Comparison of ENCODE assay signal across 22 mouse cellular contexts in genomic region chr5:129169567-129169966, GRCm38 (mm10).
DNase-seq lines count a peak whose midpoint lies in the region; ATAC-seq and TF ChIP-seq lines count a peak whose summit lies in the region.
"Had no signal": no experiment of that assay in that cellular context is flagged by ENCODE, and none has a peak within 500 bp of the region (broad histone marks: within the 10 kb centered on the region; RNA-seq: fewer than 3 reads in every experiment).

No protein-coding gene starts in this region.

- no peak overlapping the region for H3K4me3 ChIP-seq in hindbrain, embryonic 10.5 days
- no peak overlapping the region for H3K4me3 ChIP-seq in hindbrain, postnatal 0 days (ENCODE audit: low read length)
- H3K4me3 ChIP-seq in midbrain, embryonic 11.5 days (ENCODE audit: low read depth, low read length) = no peak overlapping the region
- H3K4me3 ChIP-seq in midbrain, embryonic 15.5 days = no peak overlapping the region
- H3K4me3 ChIP-seq: embryonic facial prominence, embryonic 12.5 days; gastrocnemius, adult 2 months; left cerebral cortex, adult 2 months; limb, embryonic 15.5 days had no signal

- no peak overlapping the region for H3K4me2 ChIP-seq in hindbrain, postnatal 0 days (ENCODE audit: low read depth, low read length)
- no peak overlapping the region for H3K4me2 ChIP-seq in midbrain, embryonic 11.5 days
- H3K4me2 ChIP-seq in midbrain, embryonic 15.5 days = no peak overlapping the region
- H3K4me2 ChIP-seq: embryonic facial prominence, embryonic 12.5 days; limb, embryonic 15.5 days had no signal

- TF ChIP-seq CTCF in hindbrain, postnatal 0 days (IDR thresholded peaks at IDR 0.05; ENCODE audit: low read depth) = no peak

- H3K9me3 ChIP-seq in hindbrain, embryonic 10.5 days = no peaks in the 10 kb centered on the region
- no peaks in the 10 kb centered on the region for H3K9me3 ChIP-seq in hindbrain, postnatal 0 days (ENCODE audit: low read length)
- no peaks in the 10 kb centered on the region for H3K9me3 ChIP-seq in midbrain, embryonic 11.5 days (ENCODE audit: control insufficient read depth, low read length)
- no peaks in the 10 kb centered on the region for H3K9me3 ChIP-seq in midbrain, embryonic 15.5 days
- H3K9me3 ChIP-seq: embryonic facial prominence, embryonic 12.5 days; limb, embryonic 15.5 days had no signal

- no peaks in the 10 kb centered on the region for H3K36me3 ChIP-seq in hindbrain, embryonic 10.5 days
- no peaks in the 10 kb centered on the region for H3K36me3 ChIP-seq in hindbrain, postnatal 0 days (ENCODE audit: insufficient read depth, low read length)
- no peaks in the 10 kb centered on the region for H3K36me3 ChIP-seq in midbrain, embryonic 11.5 days (ENCODE audit: control insufficient read depth, insufficient read depth, low read length)
- H3K36me3 ChIP-seq in midbrain, embryonic 15.5 days (replicated peaks) = no peaks in the 10 kb centered on the region
- H3K36me3 ChIP-seq: embryonic facial prominence, embryonic 12.5 days; limb, embryonic 15.5 days had no signal

- no peak for DNase-seq in hindbrain, embryonic 10.5 days (ENCODE audit: low spot score)
- DNase-seq in hindbrain, postnatal 0 days (ENCODE audit: low spot score) = no peak
- DNase-seq in midbrain, embryonic 11.5 days (ENCODE audit: low spot score, missing footprints) = no peak
- DNase-seq in embryo, embryonic 10.5 days (ENCODE audit: low spot score) = peak; percentile 72
- peak; percentile 65 for DNase-seq in mesoderm, embryonic 11.5 days (ENCODE audit: low read depth, low spot score)
- no peak for DNase-seq in layer of hippocampus, postnatal 36 days
- DNase-seq in frontal cortex, postnatal 10 days (ENCODE audit: low spot score in 2 of 2) = no peak
- DNase-seq: adrenal gland, postnatal 10 days; cerebellum, adult 8-10 months; gastrocnemius, adult 2 months; heart, adult 11 months; heart, postnatal 10 days; lung, adult 18-20 months; lung, postnatal 4 days; right cerebral cortex, postnatal 14 days; thymus, postnatal 14 days had no signal

- H3K27me3 ChIP-seq in hindbrain, embryonic 10.5 days (ENCODE audit: insufficient read depth, poor library complexity, severe bottlenecking) = no peaks in the 10 kb centered on the region
- H3K27me3 ChIP-seq in hindbrain, postnatal 0 days (ENCODE audit: insufficient read depth, low read length) = no peaks in the 10 kb centered on the region
- no peaks in the 10 kb centered on the region for H3K27me3 ChIP-seq in midbrain, embryonic 11.5 days (ENCODE audit: control insufficient read depth, insufficient read depth, low read length)
- H3K27me3 ChIP-seq in midbrain, embryonic 15.5 days (replicated peaks) = no peaks in the 10 kb centered on the region
- H3K27me3 ChIP-seq: embryonic facial prominence, embryonic 12.5 days; limb, embryonic 15.5 days had no signal

- peaks cover 26% of the 10 kb centered on the region for H3K4me1 ChIP-seq in hindbrain, embryonic 10.5 days (replicated peaks)
- no peaks in the 10 kb centered on the region for H3K4me1 ChIP-seq in hindbrain, postnatal 0 days (ENCODE audit: insufficient read depth, low read length)
- H3K4me1 ChIP-seq in midbrain, embryonic 11.5 days (ENCODE audit: control insufficient read depth, insufficient read depth, low read length) = peaks cover 6% of the 10 kb centered on the region
- no peaks in the 10 kb centered on the region for H3K4me1 ChIP-seq in midbrain, embryonic 15.5 days

- no peak overlapping the region for H3K9ac ChIP-seq in hindbrain, postnatal 0 days (replicated peaks; ENCODE audit: low read length)
- no peak overlapping the region for H3K9ac ChIP-seq in midbrain, embryonic 11.5 days (ENCODE audit: low read length)
- no peak overlapping the region for H3K9ac ChIP-seq in midbrain, embryonic 15.5 days
- H3K9ac ChIP-seq: embryonic facial prominence, embryonic 12.5 days; limb, embryonic 15.5 days had no signal

- no peak for ATAC-seq in hindbrain, postnatal 0 days
- ATAC-seq in midbrain, embryonic 11.5 days (ENCODE audit: low FRiP score) = peak; percentile 66
- no peak for ATAC-seq in midbrain, embryonic 15.5 days (replicated peaks)
- ATAC-seq: intestine, postnatal 0 days had no signal

- WGBS in hindbrain, embryonic 10.5 days = 11% methylated on average over 4 of the region's 4 CpGs
- 14% methylated on average over 4 of the region's 4 CpGs for WGBS in hindbrain, postnatal 0 days
- 21% methylated on average over 4 of the region's 4 CpGs for WGBS in midbrain, embryonic 11.5 days
- 8% methylated on average over 4 of the region's 4 CpGs for WGBS in midbrain, embryonic 15.5 days

- peak overlapping the region; percentile 70 for H3K27ac ChIP-seq in hindbrain, embryonic 10.5 days
- no peak overlapping the region for H3K27ac ChIP-seq in hindbrain, postnatal 0 days
- peak overlapping the region; percentile 44 for H3K27ac ChIP-seq in midbrain, embryonic 11.5 days (ENCODE audit: low read depth, low read length)
- no peak overlapping the region for H3K27ac ChIP-seq in midbrain, embryonic 15.5 days
- H3K27ac ChIP-seq: embryonic facial prominence, embryonic 12.5 days; gastrocnemius, adult 2 months; left cerebral cortex, adult 2 months; limb, embryonic 15.5 days; stomach, postnatal 0 days had no signal

Comparison
In these comparisons a context has a peak if more than half of its experiments do, and no peak if none do; other contexts are left out.
1. H3K27ac ChIP-seq: peak in hindbrain, embryonic 10.5 days (single experiment) and midbrain, embryonic 11.5 days (single experiment); none in hindbrain, postnatal 0 days (single experiment) and midbrain, embryonic 15.5 days (single experiment).
2. DNase-seq: peak in embryo, embryonic 10.5 days (single experiment) and mesoderm, embryonic 11.5 days (single experiment); none in hindbrain, embryonic 10.5 days (single experiment), hindbrain, postnatal 0 days (single experiment), midbrain, embryonic 11.5 days (single experiment), layer of hippocampus, postnatal 36 days (0 of 2) and frontal cortex, postnatal 10 days (0 of 2).